Mouse (Mus musculus) kidney, postnatal 0 days (tissue): ENCODE measurements around the gene Duoxa1. TPM values are rescaled to one million over a fixed set of nuclear protein-coding genes. Genes with fewer than 3 reads are reported as not detected.

Experiments
- ATAC-seq: fragments of 200-750 bp; cut with Nextera tagmentation; replicated peaks from 2 replicates; pipeline ENCODE4 v1.8.0; 2017; ENCODE audit warnings: low read depth, moderate number of reproducible peaks, moderate TSS enrichment, moderate library complexity; ENCODE audit not compliant: low FRiP score
- DNase-seq: peaks from one replicate; pipeline ENCODE4 v3.0.0-alpha.2; 2016; ENCODE audit warnings: low spot score
- H3K27ac ChIP-seq: fragments of 300-500 bp; sonication (generic); 2 replicates; pipeline ENCODE4 v1.5.1; 2014; ENCODE audit warnings: mild to moderate bottlenecking
- H3K27me3 ChIP-seq: fragments of 300-500 bp; sonication (generic); 2 replicates; pipeline ENCODE4 v1.6.1; 2014; ENCODE audit warnings: low read length, mixed read lengths; ENCODE audit not compliant: insufficient read depth
- H3K36me3 ChIP-seq: fragments of 300-500 bp; sonication (generic); 2 replicates; pipeline ENCODE4 v1.6.1; 2014; ENCODE audit warnings: low read length, mixed read lengths; ENCODE audit not compliant: insufficient read depth
- H3K4me1 ChIP-seq: fragments of 300-500 bp; sonication (generic); replicated peaks from 2 replicates; pipeline ENCODE4 v1.6.1; 2014; ENCODE audit warnings: antibody characterized with exemption, low read length, mixed read lengths; ENCODE audit not compliant: insufficient read depth
- H3K4me2 ChIP-seq: fragments of 300-500 bp; sonication (generic); 2 replicates; pipeline ENCODE4 v1.6.1; 2014; ENCODE audit warnings: mild to moderate bottlenecking, low read length, moderate library complexity, mixed read lengths
- H3K4me3 ChIP-seq: fragments of 300-500 bp; sonication (generic); replicated peaks from 2 replicates; pipeline ENCODE4 v1.5.1; 2014; ENCODE audit warnings: low read depth, low read length
- H3K9ac ChIP-seq: fragments of 300-500 bp; sonication (generic); 2 replicates; pipeline ENCODE4 v1.6.1; 2014; ENCODE audit warnings: low read depth, low read length
- H3K9me3 ChIP-seq: fragments of 300-500 bp; sonication (generic); replicated peaks from 2 replicates; pipeline ENCODE4 v1.6.1; 2016; ENCODE audit warnings: low read length, inconsistent platforms, mixed read lengths
- CTCF ChIP-seq: IDR thresholded peaks from 2 replicates; pipeline ENCODE4 v1.5.1; 2016; ENCODE audit warnings: antibody characterized with exemption, low read depth, mild to moderate bottlenecking, moderate library complexity
- WGBS: fragments of 180-500 bp; shearing (Covaris S2); extraction: QIAGEN DNeasy Blood & Tissue Kit; methylation state at CpG from one replicate; pipeline ENCODE4 v1.1.7; 2014; 5-methylcytosine and 5-hydroxymethylcytosine counted together
- polyA plus RNA-seq: library from polyadenylated mRNA; unstranded; fragments of >200 nt; fragmentation: Nextera tagmentation; extraction: Ambion mirVana; gene quantifications from 2 replicates; pipeline ENCODE4 v1.2.1, GENCODE M21; 2015

Gene Duoxa1
- 0.15 TPM in 1 of 2 replicates, not detected in the other for polyA plus RNA-seq

DNA sequence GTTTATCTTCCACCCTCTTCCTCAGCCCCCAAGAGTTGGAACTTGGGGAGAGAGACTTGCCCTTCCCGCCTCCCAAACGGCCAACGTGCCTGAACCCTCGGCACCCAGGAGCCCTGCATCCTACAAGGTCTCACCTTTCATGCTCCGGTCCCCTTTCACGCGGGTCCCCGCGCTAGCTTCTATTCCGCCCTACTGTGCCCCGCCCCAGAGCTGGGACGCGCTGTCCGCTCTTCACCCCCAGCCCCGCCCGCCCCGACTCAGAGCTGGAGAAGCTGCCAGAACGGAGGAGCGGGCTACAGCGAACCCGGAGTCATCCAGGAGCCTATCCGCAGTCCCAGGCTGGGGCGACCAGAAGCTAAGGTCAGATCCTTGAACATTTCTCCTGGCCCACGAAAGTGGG, at the start of gene Duoxa1:
TSS of gene Duoxa1 (minus strand) at position 195 of the 400 bp plus-strand sequence.
- H3K4me3 ChIP-seq, result peak within 1 kb of the TSS; percentile 16
- 2% methylated on average over 24 of the region's 24 CpGs for WGBS
- H3K36me3 ChIP-seq, result no peaks in the 10 kb centered on the region
- H3K27me3 ChIP-seq, result peaks cover 25% of the 10 kb centered on the region
- H3K27ac ChIP-seq, result no peak within 1 kb of the TSS
- no peak within 1 kb of the TSS for H3K9ac ChIP-seq
- DNase-seq, result no peak
- peak within 1 kb of the TSS; percentile 52 for H3K4me2 ChIP-seq
- peak; percentile 33; the same call in 1 of the 2 replicates for ATAC-seq
- H3K4me1 ChIP-seq, result no peaks in the 10 kb centered on the region; the same call in 1 of the 2 replicates
- no peaks in the 10 kb centered on the region for H3K9me3 ChIP-seq
- TF ChIP-seq CTCF, result no peak

DNA sequence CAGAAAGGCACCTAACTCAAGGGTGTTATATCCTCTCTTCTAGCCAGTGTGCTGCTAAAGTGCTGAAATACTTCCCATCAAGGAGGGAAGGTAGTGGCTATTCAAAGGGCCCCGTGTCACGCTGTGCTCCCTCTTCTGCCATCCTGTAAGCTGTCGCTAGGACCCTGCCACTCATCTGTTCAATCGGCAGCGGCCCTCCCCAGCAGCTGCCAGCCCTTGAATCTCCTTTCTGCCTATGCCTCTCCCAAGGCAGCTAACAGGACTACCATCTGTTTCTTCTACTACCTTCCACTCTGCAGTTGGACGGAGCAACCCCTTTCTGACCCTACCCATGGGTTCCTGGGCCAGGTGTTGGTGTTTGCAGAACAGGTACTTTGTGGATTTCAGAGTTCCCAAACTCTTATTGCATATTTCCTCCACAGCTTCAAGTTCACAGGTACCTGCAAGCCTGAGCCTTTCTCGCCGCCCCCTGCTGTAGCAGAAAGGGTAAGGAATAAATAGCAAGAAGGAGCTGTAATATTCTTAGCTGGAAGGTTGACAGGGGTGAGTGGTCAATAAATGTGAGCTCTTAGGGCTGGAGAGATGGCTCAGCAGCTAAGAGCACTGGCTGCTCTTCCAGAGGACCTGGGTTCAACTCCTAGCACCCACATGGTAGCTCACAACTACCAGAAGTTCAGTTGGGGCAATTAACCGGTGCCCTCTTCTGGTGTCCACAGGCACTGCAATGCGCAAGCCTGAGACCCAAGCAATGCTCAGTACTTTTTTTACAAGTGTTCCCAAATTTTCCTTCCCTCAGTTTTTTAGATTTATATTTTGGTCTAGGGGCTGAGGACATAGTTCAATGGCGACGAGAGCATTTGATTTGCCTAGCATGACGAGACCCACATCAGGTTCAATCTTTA, 49.3 kb upstream of the Duoxa1 start:
- H3K4me3 ChIP-seq, result no peak overlapping the region
- TF ChIP-seq CTCF, result no peak
- no peak overlapping the region for H3K9ac ChIP-seq
- WGBS, result 85% methylated on average over 13 of the region's 13 CpGs
- H3K9me3 ChIP-seq, result no peaks in the 10 kb centered on the region
- DNase-seq (no peak), ATAC-seq (no peak)
- H3K27me3 ChIP-seq, result no peaks in the 10 kb centered on the region
- H3K27ac ChIP-seq, result no peak overlapping the region
- H3K4me1 ChIP-seq, result peaks cover 7% of the 10 kb centered on the region
- peaks cover 6% of the 10 kb centered on the region; the same call in 1 of the 2 replicates for H3K36me3 ChIP-seq
- no peak overlapping the region for H3K4me2 ChIP-seq

DNA sequence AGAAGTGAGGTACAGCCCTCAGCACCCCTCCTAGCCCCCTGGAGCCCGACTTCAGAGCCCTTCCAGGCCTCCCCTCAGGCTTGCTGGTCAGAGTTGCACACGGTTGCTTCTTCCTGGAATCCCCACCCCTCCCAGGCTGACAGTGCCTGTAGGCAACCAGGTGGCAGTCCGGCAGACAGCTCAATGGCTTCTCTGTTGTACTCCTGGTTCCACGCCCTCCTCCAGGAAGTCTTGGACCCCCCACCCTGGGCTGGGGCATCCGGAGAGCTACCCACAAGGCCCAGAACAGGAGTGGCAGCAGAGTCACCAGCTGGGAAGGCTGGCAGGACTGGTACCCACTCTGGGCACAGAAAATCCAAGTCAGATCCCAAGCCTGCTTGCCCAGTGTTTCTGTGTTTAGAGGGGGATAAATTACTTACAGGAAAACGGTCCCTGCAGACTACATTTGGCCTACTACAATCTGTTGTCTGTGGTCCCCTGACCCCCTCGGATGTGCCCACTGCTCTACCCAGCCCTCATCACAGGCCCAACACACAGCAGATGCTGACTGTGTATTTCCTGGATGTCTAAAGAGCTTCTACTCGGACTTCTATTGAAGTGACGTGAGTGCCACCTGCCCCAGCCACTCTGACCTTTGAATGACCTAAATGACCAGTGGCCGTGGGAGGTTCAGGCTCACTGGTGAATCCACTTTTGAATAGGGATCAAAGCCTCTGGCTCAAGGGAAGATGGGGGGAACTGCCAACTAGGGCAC, 48.5 kb upstream of the Duoxa1 start:
- TF ChIP-seq CTCF, result no peak
- H3K4me1 ChIP-seq, result peaks cover 2% of the 10 kb centered on the region; the same call in 1 of the 2 replicates
- H3K4me3 ChIP-seq, result no peak overlapping the region
- ATAC-seq, result no peak
- no peaks in the 10 kb centered on the region for H3K27me3 ChIP-seq
- no peak for DNase-seq
- H3K36me3 ChIP-seq, result peaks cover 8% of the 10 kb centered on the region; the same call in 1 of the 2 replicates
- H3K9me3 ChIP-seq, result no peaks in the 10 kb centered on the region
- no peak overlapping the region for H3K4me2 ChIP-seq
- H3K9ac ChIP-seq, result no peak overlapping the region
- 60% methylated on average over 10 of the region's 10 CpGs for WGBS
- H3K27ac ChIP-seq, result no peak overlapping the region

DNA sequence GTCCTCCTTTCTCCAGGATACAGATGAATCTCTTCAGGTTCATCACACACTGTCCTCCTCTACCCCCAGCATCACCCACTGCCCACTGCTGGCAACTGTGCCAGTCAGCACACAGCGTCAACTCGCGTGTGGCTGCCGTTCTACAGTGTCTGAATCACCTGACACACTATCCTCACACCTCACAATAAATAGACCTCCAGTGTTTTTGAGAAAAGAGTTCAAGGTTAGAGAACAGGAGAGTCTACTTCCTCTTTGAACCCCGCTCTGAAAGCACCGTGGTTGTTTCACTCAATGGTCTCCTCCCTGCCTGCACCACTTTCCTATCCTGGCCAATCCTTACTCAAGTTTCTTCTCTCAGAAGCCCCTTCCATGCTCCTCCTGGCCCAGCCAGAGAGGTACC, 47.7 kb upstream of the Duoxa1 start:
- no peak for DNase-seq

DNA sequence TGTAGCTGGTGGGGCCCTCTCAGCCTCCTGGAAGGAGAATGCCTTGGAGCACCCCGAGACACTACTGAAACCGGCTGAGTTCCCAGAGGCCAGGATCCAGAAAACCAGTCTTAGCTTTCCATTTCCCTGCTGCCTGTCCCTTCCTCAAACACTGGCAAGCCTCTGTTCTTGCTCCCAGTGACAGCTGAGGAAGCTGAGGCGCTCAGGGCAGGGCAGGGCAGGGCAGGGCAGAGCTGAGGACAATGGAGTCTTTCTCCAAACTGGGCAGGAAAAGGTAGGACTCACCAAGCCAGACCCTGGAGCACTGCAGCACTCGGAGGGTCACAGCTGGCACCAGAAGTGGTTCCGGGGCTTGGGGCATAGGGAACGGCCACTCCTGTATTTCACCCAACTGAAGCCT, 46.8 kb upstream of the Duoxa1 start:
- TF ChIP-seq CTCF, result no peak
- H3K27ac ChIP-seq, result no peak overlapping the region
- H3K36me3 ChIP-seq, result peaks cover 10% of the 10 kb centered on the region; the same call in 1 of the 2 replicates
- no peak overlapping the region for H3K9ac ChIP-seq
- DNase-seq (no peak), ATAC-seq (no peak)
- 79% methylated on average over 6 of the region's 6 CpGs for WGBS
- no peaks in the 10 kb centered on the region for H3K4me1 ChIP-seq
- no peak overlapping the region for H3K4me3 ChIP-seq
- no peak overlapping the region for H3K4me2 ChIP-seq
- no peaks in the 10 kb centered on the region for H3K9me3 ChIP-seq
- H3K27me3 ChIP-seq, result no peaks in the 10 kb centered on the region

More for the DNA sequence above, 47.7 kb upstream of the Duoxa1 start:
- no peak for TF ChIP-seq CTCF
- H3K9ac ChIP-seq, result no peak overlapping the region
- H3K4me3 ChIP-seq, result no peak overlapping the region
- H3K9me3 ChIP-seq, result no peaks in the 10 kb centered on the region
- no peak for ATAC-seq
- no peak overlapping the region for H3K27ac ChIP-seq
- H3K36me3 ChIP-seq, result peaks cover 10% of the 10 kb centered on the region; the same call in 1 of the 2 replicates
- H3K4me2 ChIP-seq, result no peak overlapping the region
- no peaks in the 10 kb centered on the region for H3K27me3 ChIP-seq
- WGBS, result 81% methylated on average over 6 of the region's 6 CpGs
- no peaks in the 10 kb centered on the region for H3K4me1 ChIP-seq

DNA sequence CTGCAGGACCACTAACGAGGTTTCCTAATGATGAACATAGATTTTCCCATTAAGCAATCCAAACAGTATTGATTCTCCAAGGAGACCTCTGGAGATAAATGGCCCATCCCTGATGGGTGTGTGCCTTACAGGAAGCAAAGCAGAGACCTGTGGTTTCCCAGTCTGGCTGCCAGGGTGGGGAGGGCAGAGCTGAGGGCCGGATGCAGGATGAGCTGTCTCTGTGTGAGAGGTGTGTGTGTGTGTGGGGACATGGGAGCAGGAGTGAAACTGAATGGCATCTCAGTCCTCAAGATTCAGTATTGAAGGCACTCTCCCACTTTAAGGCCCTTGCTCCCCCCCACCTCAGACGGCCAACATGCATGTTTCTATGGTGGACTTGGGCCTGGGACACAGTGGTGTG, 42.7 kb upstream of the Duoxa1 start:
- H3K27ac ChIP-seq, result no peak overlapping the region
- H3K9me3 ChIP-seq, result no peaks in the 10 kb centered on the region
- H3K27me3 ChIP-seq, result no peaks in the 10 kb centered on the region
- H3K4me1 ChIP-seq, result no peaks in the 10 kb centered on the region
- H3K4me3 ChIP-seq, result no peak overlapping the region
- no peak overlapping the region for H3K9ac ChIP-seq
- 85% methylated on average over 3 of the region's 3 CpGs for WGBS
- no peak for ATAC-seq
- TF ChIP-seq CTCF, result no peak
- no peak overlapping the region for H3K4me2 ChIP-seq
- 0 out of 2 replicates have a peak, but pooled peaks cover 5% of the 10 kb centered on the region for H3K36me3 ChIP-seq
- no peak for DNase-seq
